8 mouse cellular contexts compared by ENCODE assay signal in genomic region chr2:105444072-105444471, GRCm38 (mm10). TPM values are rescaled to one million over a fixed set of nuclear protein-coding genes. Genes with fewer than 3 reads are reported as not detected.
DNase-seq lines count a peak whose midpoint lies in the region; ATAC-seq and TF ChIP-seq lines count a peak whose summit lies in the region.

No protein-coding gene starts in this region.

- H3K9me3 ChIP-seq in liver, embryonic 12.5 days (replicated peaks) = no peaks in the 10 kb centered on the region

- H3K9ac ChIP-seq in liver, adult 2 months (ENCODE audit: low read depth, low read length) = no peak overlapping the region
- no peak overlapping the region for H3K9ac ChIP-seq in liver, embryonic 12.5 days

- no peak for ATAC-seq in liver, embryonic 12.5 days
- ATAC-seq in megakaryocyte-erythroid progenitor cell, adult 5-6 weeks (replicated peaks; ENCODE audit: low FRiP score, low TSS enrichment, poor library complexity, severe bottlenecking) = peak; percentile 89

- no peak for TF ChIP-seq POLR2A in liver, adult 2 months (IDR thresholded peaks at IDR 0.05; ENCODE audit: extremely low read depth, insufficient read depth, low read length)

- H3K79me2 ChIP-seq in liver, adult 2 months (ENCODE audit: control insufficient read depth, insufficient read depth, low read length) = no peaks in the 10 kb centered on the region

- no peaks in the 10 kb centered on the region for H3K4me1 ChIP-seq in liver, adult 2 months (ENCODE audit: control insufficient read depth, insufficient read depth, low read length)
- H3K4me1 ChIP-seq in liver, embryonic 12.5 days = no peaks in the 10 kb centered on the region

- no peaks in the 10 kb centered on the region for H3K36me3 ChIP-seq in liver, adult 2 months (ENCODE audit: control insufficient read depth, insufficient read depth, low read length)
- no peaks in the 10 kb centered on the region for H3K36me3 ChIP-seq in liver, embryonic 12.5 days

- no peak overlapping the region for H3K4me3 ChIP-seq in liver, adult 2 months (ENCODE audit: insufficient read depth, low read depth, low read length)
- no peak overlapping the region for H3K4me3 ChIP-seq in liver, embryonic 12.5 days

- no peak overlapping the region for H3K27ac ChIP-seq in liver, adult 2 months (replicated peaks; ENCODE audit: insufficient read depth, low read depth, low read length)
- H3K27ac ChIP-seq in liver, embryonic 12.5 days = no peak overlapping the region

- H3K27me3 ChIP-seq in liver, adult 2 months (ENCODE audit: control insufficient read depth, insufficient read depth, low read length) = no peaks in the 10 kb centered on the region
- H3K27me3 ChIP-seq in liver, embryonic 12.5 days (replicated peaks) = no peaks in the 10 kb centered on the region

- peak; percentile 6 for DNase-seq in adrenal gland, adult 2 months
- DNase-seq in adrenal gland, adult 8-10 months = no peak
- DNase-seq in liver, adult 2 months (ENCODE audit: extremely low read depth, low read depth, low spot score) = no peak
- DNase-seq in adrenal gland, postnatal 25 days = peak; percentile 30
- DNase-seq in frontal cortex, postnatal 14 days (ENCODE audit: low spot score in 2 of 2) = no peak
- DNase-seq in heart, adult 8-10 months (ENCODE audit: low spot score) = no peak

- no peak overlapping the region for H3K4me2 ChIP-seq in liver, embryonic 12.5 days

- TF ChIP-seq CTCF in liver, adult 2 months (IDR thresholded peaks at IDR 0.05; ENCODE audit: low read depth, low read length) = peak; percentile 20; the same call in 1 of the 2 replicates

- WGBS in liver, adult 2 months = 33% methylated on average over 3 of the region's 3 CpGs
- WGBS in liver, embryonic 12.5 days (ENCODE audit: insufficient replicate concordance) = 23% methylated on average over 3 of the region's 3 CpGs

RNA-seq across cellular contexts. Expression of gene Rcn1, which starts 45.0 kb away (rescaled TPM):
- total RNA-seq in adrenal gland, adult 2 months (2021) = 100 to 1,000 TPM in 1 of 2 experiments, 10 to 100 TPM in 1; 41.9 to 147 TPM
- polyA plus RNA-seq in adrenal gland, adult 2 months (2012; rRNA removed) = 64.3 and 72.1 TPM in 2 replicates
- total RNA-seq in adrenal gland, adult 8-10 months (2022) = 100 to 1,000 TPM in 2 of 4 experiments, 10 to 100 TPM in 2; 34.8 to 283 (median 132) TPM
- 6.6 and 8.8 TPM in 2 replicates for total RNA-seq in liver, adult 2 months (2014; rRNA removed)
- 1.5 and 1.8 TPM in 2 replicates for polyA plus RNA-seq in liver, adult 2 months (2012; rRNA removed)
- polyA plus RNA-seq in liver, embryonic 12.5 days (2016; fragmentation: Nextera tagmentation; extraction: Ambion mirVana) = 45.8 and 47.0 TPM in 2 replicates
- 148 and 158 TPM in 2 replicates for total RNA-seq in adrenal gland, postnatal 25 days (2021)
- total RNA-seq in megakaryocyte-erythroid progenitor cell, adult 5-6 weeks (2014; fragmentation: Nextera tagmentation) = 17.4 and 20.1 TPM in 2 replicates
- total RNA-seq in megakaryocyte-erythroid progenitor cell, adult 5-6 weeks (2017) = 31.7 and 39.9 TPM in 2 replicates
- 10 to 100 TPM; 19.4 to 23.4 (median 21.4) TPM for total RNA-seq in heart, adult 8-10 months (2022)

Comparison
In these comparisons a context has a peak if more than half of its experiments do, and no peak if none do; other contexts are left out.
1. DNase-seq: peak in adrenal gland, adult 2 months (single experiment) and adrenal gland, postnatal 25 days (single experiment); none in adrenal gland, adult 8-10 months (single experiment), liver, adult 2 months (single experiment), frontal cortex, postnatal 14 days (0 of 2) and heart, adult 8-10 months (single experiment).